Mouse (Mus musculus): Measurements from ENCODE around the gene Hist1h4d.
"Not testable (repeated sequence)": the region's sequence is repeated elsewhere in the genome, so short reads cannot be mapped to it uniquely, and the experiment has no call there.

Gene Hist1h4d

DNA sequence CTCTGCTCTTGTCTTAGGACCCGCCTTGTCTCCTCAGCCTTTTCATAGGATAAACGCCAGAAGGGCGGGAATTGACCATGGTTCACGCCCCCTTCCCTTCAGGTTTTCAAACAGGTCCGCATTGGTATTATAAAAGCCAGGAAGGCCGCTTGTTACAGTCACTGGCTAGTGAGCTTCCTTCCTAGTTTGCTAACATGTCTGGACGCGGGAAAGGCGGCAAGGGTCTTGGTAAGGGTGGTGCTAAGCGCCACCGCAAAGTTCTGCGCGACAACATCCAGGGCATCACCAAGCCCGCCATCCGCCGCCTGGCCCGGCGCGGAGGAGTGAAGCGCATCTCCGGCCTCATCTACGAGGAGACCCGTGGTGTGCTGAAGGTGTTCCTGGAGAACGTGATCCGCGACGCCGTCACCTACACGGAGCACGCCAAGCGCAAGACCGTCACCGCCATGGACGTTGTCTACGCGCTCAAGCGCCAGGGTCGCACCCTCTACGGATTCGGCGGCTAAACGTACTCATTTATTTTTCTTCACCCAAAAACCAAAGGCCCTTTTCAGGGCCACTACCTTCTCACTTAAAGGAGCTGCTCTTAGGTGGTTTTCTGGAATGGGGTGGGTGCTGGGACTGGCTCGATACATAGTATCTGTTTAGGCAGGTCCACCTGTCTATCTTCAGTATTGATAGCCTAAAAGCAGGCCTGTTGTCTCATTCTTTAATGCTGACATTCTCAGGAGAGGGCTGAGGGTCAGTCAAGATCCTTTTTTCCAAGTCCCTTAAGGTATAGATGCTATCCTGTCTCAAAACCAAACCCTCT lies at the start of gene Hist1h4d:
Gene Hist1h4d (plus strand): TSS at position 191 of the 811 bp plus-strand sequence.
- DNase-seq (ENCODE audit: low spot score) = peak; percentile 95

DNA sequence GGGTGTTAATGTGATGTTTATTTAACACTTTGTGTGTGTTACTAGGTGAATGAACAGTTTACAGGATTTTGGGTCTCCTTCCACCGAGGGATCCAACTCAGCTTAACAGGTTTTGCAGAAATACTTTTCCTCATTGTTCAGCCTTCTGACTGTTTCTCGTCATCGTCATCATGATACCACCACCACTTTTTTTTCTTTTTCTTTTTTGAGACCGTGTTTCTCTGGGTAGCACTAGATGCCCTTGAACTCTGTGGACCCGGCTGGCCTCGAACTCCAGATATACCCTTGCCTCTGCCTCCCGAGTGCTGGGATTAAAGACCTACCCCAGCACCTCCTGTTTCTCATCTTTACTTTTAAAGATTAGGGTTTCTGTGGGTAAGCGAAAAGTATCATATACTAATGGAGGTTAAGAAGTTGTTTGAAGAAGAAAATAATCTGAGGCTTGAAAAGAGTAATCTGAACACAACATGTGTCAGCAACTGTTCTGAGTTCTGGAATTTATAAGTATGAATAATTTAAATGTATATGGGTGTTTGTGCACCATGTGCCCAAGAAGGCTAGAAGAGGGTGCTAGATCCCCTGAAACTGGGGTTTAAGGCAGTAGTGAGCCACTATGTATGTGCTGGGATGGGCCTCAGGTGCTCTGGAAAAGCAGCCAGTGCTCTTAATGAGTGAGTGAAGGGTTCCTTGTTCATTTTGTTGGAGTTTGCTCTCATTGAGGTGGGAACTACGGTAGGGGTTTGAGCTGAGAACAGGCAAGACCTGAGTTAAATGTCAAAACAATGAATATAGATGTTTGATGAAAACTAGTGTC lies 48.9 kb upstream of the Hist1h4d start:
- DNase-seq (ENCODE audit: low spot score) = no peak

DNA sequence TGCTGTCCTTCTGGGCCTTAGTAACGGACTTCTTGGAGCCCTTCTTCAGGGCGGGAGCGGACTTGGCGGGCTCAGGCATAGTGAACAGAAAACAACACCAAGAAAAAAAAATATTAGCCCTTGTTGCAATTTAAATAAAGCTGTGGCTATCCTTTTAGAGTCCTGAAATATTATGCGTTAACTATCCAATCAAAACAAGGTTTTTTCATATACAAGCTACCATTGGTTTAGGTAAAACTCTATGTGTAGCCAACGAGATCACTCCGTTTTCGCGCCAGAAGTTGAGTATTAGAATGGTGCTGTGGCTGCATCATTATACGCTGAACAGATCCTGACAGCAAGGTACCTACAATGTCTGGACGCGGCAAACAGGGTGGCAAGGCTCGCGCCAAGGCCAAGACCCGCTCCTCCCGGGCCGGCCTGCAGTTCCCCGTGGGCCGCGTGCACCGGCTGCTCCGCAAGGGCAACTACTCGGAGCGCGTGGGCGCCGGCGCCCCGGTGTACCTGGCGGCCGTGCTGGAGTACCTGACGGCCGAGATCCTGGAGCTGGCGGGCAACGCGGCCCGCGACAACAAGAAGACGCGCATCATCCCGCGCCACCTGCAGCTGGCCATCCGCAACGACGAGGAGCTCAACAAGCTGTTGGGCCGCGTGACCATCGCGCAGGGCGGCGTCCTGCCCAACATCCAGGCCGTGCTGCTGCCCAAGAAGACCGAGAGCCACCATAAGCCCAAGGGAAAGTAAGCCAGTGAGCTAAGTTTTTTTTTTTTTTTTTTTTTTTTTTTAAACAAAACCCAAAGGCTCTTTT lies 47.6 kb upstream of the Hist1h4d start, which contains the start of gene Hist1h2af:
Gene Hist1h2af (plus strand): TSS at position 347 of the 808 bp plus-strand sequence.
- peak; percentile 74 for DNase-seq (ENCODE audit: low spot score)

GRCm38 (mm10) chr13:23534368-23535131 lies 46.8 kb upstream of the Hist1h4d start:
- DNase-seq (ENCODE audit: low spot score) = no peak

GRCm38 (mm10) chr13:23535137-23536075 lies 46.0 kb upstream of the Hist1h4d start, which contains the start of gene Hist1h3g:
TSS of gene Hist1h3g (plus strand) at chr13:23535422.
- peak; percentile 87 for DNase-seq (ENCODE audit: low spot score)

- DNase-seq (ENCODE audit: low spot score) = no peak
These were observed 45.1 kb upstream of the Hist1h4d start for GRCm38 (mm10) chr13:23536076-23536822.

DNA sequence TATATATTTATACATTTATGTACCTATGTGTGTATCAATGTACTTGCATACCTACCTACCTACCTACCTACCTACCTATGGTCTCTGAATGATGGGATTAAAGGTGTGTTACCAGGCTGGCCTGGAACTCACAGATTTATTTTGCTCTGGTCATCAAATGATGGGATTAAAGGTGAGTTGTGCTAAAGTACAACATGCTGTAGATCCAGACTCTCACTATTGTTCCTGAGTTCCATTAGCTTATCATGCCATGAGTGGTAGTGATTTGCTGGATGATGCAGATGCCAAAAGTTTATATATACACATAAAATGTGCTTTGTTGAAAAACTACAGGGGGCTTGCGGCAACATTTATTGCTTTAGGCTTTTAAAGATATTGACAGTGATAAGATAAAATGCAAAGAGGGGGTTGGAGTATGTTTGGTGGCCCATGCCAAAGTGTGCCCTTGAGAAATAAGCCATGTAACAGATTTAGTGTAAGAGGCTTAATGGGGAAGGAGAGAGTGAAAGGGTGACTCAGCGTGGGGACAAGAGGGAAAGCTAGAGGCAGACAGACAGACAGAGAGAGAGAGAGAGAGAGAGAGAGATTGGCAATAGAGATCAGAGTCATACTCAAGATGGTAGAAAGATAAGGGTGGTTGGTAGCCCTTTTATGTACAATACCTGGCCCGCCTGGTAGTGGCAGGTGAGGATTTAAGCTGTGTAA lies 44.2 kb upstream of the Hist1h4d start:
- DNase-seq (ENCODE audit: low spot score) = no peak

DNA sequence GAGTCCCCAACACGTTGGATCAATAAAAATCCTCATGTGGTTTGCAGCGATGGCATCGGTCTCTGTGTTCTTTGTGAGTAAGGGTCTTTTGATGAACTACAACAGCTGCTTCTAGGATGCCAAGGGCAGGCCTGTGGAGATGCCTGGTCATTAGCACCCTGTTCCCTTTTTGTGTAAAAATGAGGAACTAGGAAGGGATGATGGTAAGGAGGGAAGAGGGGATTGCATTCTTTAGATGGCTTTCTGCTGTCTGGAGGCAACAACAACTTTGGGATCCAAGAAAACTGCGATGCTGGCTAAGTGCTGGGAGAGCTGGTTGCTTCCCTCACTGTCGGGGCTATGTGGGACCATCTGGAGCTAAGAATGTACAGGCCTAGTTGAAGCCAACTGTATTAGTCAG lies 43.1 kb upstream of the Hist1h4d start:
- DNase-seq (ENCODE audit: low spot score) = no peak

GRCm38 (mm10) chr13:23539821-23540220 lies 41.6 kb upstream of the Hist1h4d start:
- not testable (repeated sequence) for DNase-seq (ENCODE audit: low spot score)

DNA sequence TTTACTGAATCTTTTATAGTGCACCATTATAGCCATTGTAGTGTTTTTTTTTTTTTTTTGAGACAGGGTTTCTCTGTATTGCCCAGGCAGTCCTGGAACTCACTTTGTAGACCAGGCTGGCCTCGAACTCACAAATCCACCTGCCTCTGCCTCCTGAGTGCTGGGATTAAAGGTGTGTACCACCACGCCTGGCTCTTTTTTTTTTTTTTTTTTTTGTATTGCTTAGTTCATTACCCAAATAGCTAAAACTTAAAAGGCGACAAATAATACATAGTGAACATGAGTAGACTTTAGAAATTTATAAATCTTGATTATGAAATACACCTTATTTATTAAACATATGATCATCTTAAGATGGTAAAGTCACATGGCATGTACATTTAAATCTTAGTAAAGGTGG lies 39.9 kb upstream of the Hist1h4d start:
- DNase-seq (ENCODE audit: low spot score) = no peak

GRCm38 (mm10) chr13:23542225-23542980 lies 39.0 kb upstream of the Hist1h4d start:
- DNase-seq (ENCODE audit: low spot score) = not testable (repeated sequence)

DNA sequence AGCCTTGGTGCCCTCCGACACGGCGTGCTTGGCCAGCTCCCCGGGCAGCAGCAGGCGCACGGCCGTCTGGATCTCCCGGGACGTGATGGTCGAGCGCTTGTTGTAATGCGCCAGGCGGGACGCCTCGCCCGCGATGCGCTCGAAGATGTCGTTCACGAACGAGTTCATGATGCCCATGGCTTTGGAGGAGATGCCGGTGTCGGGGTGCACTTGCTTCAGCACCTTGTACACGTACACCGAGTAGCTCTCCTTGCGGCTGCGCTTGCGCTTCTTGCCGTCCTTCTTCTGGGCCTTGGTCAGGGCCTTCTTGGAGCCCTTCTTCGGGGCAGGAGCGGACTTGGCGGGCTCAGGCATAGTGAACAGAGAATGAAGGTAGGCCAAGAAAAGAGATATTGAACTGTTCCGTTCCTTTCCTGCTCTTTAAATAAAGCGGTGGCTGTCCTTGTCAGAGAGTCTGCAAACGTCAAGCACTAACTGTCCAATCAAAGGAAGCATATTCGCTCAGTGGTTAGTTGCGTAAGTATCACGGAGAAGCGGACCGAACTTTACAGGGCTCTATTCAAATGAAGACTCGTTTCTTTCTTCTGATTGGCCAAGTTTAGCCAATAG lies 38.3 kb upstream of the Hist1h4d start, which contains the start of gene Hist1h2bh:
Gene Hist1h2bh (minus strand): TSS at position 394 of the 609 bp plus-strand sequence.
- peak; percentile 59 for DNase-seq (ENCODE audit: low spot score)

- peak; percentile 62 for DNase-seq (ENCODE audit: low spot score)
These were observed 37.2 kb upstream of the Hist1h4d start, which contains the start of gene Hist1h3f for GRCm38 (mm10) chr13:23543965-23544786. TSS of gene Hist1h3f (plus strand) at chr13:23544052.

- DNase-seq (ENCODE audit: low spot score) = not testable (repeated sequence)
These were observed 36.6 kb upstream of the Hist1h4d start for GRCm38 (mm10) chr13:23544787-23545120.

- DNase-seq (ENCODE audit: low spot score) = no peak
These were observed 34.7 kb upstream of the Hist1h4d start for GRCm38 (mm10) chr13:23546694-23547093.

GRCm38 (mm10) chr13:23550761-23551145 lies 30.6 kb upstream of the Hist1h4d start:
- no peak for DNase-seq (ENCODE audit: low spot score)

All from urinary bladder, postnatal 14 days (tissue).